Mouse (Mus musculus) ES-Bruce4 (cell line): ENCODE data around the gene Rad54l2. TPM values are rescaled to one million over a fixed set of nuclear protein-coding genes. Genes with fewer than 3 reads are reported as not detected.
A peak's percentile ranks its signal among the peaks of the same experiment; 100 is the strongest.

Experiments
- H3K27ac ChIP-seq: 2 replicates; pipeline ENCODE4 v1.5.1; 2012; ENCODE audit warnings: low read length, inconsistent platforms; ENCODE audit not compliant: insufficient read depth
- H3K27me3 ChIP-seq: 2 replicates; pipeline ENCODE4 v1.6.1; 2012; ENCODE audit warnings: mild to moderate bottlenecking, low read length, inconsistent platforms; ENCODE audit not compliant: control insufficient read depth, poor library complexity, insufficient read depth, severe bottlenecking
- H3K36me3 ChIP-seq: 2 replicates; pipeline ENCODE4 v1.6.1; 2012; ENCODE audit warnings: inconsistent platforms, mild to moderate bottlenecking, low read length, moderate library complexity; ENCODE audit not compliant: control insufficient read depth, poor library complexity, insufficient read depth, severe bottlenecking
- H3K4me1 ChIP-seq: one replicate; pipeline ENCODE4 v1.8.1; 2011; ENCODE audit warnings: low read length; ENCODE audit not compliant: control insufficient read depth, insufficient read depth
- H3K4me3 ChIP-seq: 2 replicates; pipeline ENCODE4 v1.5.1; 2011; ENCODE audit warnings: low read depth, mild to moderate bottlenecking, low read length
- H3K9ac ChIP-seq: 2 replicates; pipeline ENCODE4 v1.6.1; 2012; ENCODE audit warnings: low read depth, mild to moderate bottlenecking, inconsistent platforms; ENCODE audit not compliant: poor library complexity, severe bottlenecking
- H3K9me3 ChIP-seq: replicated peaks from 2 replicates; pipeline ENCODE4 v1.6.1; 2012; ENCODE audit warnings: mild to moderate bottlenecking, low read length, inconsistent platforms; ENCODE audit not compliant: control insufficient read depth, poor library complexity, insufficient read depth, severe bottlenecking
- CTCF ChIP-seq: IDR thresholded peaks from one replicate; pipeline ENCODE4 v1.8.1; 2011; ENCODE audit warnings: low read depth, low read length
- EP300 ChIP-seq: IDR thresholded peaks from 2 replicates; pipeline ENCODE4 v1.6.1; 2011; ENCODE audit warnings: low read depth, low read length; ENCODE audit not compliant: insufficient read depth
- POLR2A ChIP-seq: IDR thresholded peaks from one replicate; pipeline ENCODE4 v1.8.1; 2011; ENCODE audit warnings: low read length; ENCODE audit not compliant: insufficient read depth
- polyA plus RNA-seq: library from polyadenylated mRNA; stranded (reverse); fragments of >200 nt; gene quantifications from 2 replicates; pipeline ENCODE4 v1.2.4, GENCODE M21; 2011; ENCODE audit warnings: low read depth; ENCODE audit not compliant: missing spikeins, insufficient read depth, insufficient read length

Gene Rad54l2
- polyA plus RNA-seq = 34.6 and 38.8 TPM in 2 replicates

DNA sequence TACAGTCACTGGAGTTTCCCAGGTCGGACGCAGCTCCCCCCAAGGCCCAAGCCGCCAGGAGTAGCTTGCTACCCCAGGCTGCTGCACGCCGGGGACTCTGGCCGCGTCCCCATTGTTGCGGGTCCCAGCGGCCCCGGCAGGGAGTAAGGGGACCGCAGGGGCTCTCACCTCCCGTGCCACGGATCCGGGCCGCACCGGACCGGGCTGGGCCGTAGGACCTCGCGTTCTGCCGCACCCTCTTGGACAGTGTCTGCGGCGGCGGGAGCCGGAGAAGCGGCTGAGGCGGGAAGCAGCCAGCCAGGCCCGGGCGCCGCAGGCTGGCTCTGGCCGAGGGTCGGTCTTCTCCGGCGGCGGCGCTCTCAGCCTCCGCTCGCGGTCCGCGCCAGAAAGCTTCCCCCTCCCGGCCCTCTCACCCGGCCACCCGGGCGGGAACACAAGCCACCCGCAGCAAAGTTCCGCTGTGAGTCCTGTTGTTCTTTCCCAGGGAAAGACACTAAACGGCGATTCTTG lies at the start of gene Rad54l2:
Rad54l2 (minus strand) TSS at position 383 of the 510 bp plus-strand sequence.
- no peaks in the 10 kb centered on the region for H3K9me3 ChIP-seq
- H3K27ac ChIP-seq = no peak within 1 kb of the TSS
- H3K4me1 ChIP-seq = peaks cover 1% of the 10 kb centered on the region
- H3K27me3 ChIP-seq = no peaks in the 10 kb centered on the region
- peak within 1 kb of the TSS; percentile 83 for H3K4me3 ChIP-seq
- TF ChIP-seq POLR2A = no peak
- TF ChIP-seq CTCF = no peak
- TF ChIP-seq EP300 = 0 out of 2 replicates have a peak, but pooled peaks have one; percentile 47
- H3K9ac ChIP-seq = peak within 1 kb of the TSS; percentile 95
- H3K36me3 ChIP-seq = no peaks in the 10 kb centered on the region

DNA sequence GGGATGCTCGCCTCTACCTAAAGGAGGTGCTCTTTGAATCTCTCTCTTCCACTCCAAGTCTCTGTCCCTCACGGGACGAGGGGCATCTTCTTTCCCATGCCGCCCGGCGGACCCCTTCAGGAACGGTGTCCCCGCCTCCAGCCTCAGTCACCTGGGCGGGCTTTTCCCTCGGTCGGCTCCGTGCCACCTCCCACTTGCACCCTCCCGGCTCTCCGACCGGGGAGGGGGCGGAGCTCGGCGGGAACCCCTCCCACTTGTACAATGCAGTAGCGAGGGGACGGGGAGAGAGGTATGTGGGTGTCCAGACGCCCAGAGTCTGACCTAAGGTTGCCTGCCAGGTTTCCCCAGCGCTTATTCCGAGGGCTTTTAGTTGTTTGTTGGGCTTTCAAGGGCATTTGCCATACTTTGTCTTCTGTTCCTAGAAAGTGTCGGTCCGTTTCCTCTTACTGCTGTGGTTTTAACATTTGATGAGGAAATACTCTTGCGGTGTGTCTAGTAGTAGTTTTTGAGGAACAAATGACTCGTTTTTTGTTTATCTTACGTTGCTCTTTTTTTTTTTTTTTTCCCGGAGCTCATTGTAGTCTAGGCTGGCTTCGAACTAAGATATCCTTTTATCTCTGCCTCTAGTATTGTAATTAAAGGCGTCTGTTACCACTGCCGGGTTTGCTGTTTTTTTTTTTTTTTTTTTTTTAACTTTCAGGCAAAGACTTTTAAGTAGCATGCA lies 33.5 kb upstream of the Rad54l2 start:
- Histone ChIP-seq H3K27me3 (no peaks in the 10 kb centered on the region), H3K36me3 (no peaks in the 10 kb centered on the region; the same call in 1 of the 2 replicates), H3K27ac (peak overlapping the region; percentile 75; the same call in 1 of the 2 replicates), H3K9ac (peak overlapping the region; percentile 92), H3K4me1 (no peaks in the 10 kb centered on the region), H3K9me3 (no peaks in the 10 kb centered on the region), H3K4me3 (peak overlapping the region; percentile 89)
- TF ChIP-seq POLR2A (peak; percentile 55), CTCF (no peak)

DNA sequence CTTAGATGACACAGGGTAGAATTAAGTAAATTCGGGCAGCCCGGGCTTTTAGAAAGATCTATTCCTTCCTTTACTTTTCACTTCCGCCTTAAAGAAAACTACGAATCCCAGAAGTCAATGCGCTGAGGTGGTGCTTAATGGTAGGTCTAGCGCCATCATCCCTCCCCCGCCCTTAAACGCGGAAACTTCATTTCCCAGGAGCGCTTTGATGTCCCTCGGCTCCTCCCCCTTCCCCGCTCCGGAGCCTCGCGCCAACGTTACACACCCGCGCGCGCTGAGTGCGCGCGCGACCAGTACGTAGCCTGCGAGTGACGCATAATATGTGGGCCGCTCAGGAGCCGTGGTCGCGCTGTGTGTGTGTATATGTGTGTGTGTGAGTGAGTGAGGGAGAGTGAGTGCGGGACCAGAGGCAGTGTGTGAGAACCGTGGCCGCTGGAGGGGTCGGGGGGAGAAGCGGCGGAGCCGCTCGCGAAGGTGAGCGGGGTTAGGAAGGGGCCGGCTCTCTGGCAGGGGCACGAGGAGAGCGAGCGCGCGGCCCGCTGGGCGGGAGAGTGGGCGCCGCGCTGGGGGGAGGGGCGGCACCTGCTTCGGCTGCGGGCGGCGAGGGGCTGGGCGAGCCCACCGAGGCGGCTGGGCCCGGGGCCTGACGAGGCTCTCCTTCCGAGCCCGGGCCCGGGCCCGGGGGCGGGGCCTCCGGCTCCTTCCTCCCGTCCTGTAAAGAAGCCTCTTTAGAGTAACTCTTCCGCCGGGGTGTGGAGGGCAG lies 32.8 kb upstream of the Rad54l2 start, which contains the start of gene Dcaf1:
Dcaf1 (plus strand) TSS at position 257 of the 763 bp plus-strand sequence.
- TF ChIP-seq CTCF (no peak), POLR2A (peak; percentile 23)
- Histone ChIP-seq H3K9ac (peak within 1 kb of the TSS; percentile 92), H3K4me3 (peak within 1 kb of the TSS; percentile 94), H3K9me3 (no peaks in the 10 kb centered on the region), H3K36me3 (no peaks in the 10 kb centered on the region), H3K27ac (peak within 1 kb of the TSS; percentile 75; the same call in 1 of the 2 replicates), H3K27me3 (no peaks in the 10 kb centered on the region), H3K4me1 (no peaks in the 10 kb centered on the region)

DNA sequence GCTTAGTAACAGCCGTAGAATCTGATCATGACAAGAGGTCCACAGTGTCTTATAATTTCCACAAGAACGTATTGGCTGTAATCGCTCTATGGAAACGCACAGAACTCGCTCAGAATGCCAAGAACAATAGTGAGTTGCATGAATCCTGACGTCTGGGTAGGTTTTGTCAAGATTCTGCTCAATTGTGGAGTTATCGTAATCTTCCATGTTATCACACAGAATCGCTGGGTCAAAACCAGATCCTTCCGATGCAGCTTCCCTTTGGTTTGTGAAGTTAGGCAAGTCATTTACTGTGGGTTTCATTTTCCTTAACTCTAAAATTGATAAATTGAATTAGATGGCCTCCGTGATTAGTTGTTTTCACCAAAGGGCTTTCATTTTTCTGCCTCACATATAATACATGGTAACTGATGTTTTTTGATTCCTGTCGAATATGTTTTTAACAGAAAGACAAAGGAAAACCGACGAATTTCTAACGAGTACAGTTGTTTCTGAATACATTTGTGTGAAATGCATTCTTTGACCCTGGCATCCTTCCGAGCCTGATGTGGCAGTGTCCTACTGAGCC lies 32.1 kb upstream of the Rad54l2 start:
- H3K27me3 ChIP-seq = no peaks in the 10 kb centered on the region
- H3K36me3 ChIP-seq = no peaks in the 10 kb centered on the region
- no peak overlapping the region for H3K27ac ChIP-seq
- peak overlapping the region; percentile 94 for H3K4me3 ChIP-seq
- TF ChIP-seq CTCF = no peak
- no peak for TF ChIP-seq POLR2A
- no peak for TF ChIP-seq EP300
- peak overlapping the region; percentile 37; the same call in 1 of the 2 replicates for H3K9ac ChIP-seq
- H3K4me1 ChIP-seq = no peaks in the 10 kb centered on the region
- H3K9me3 ChIP-seq = no peaks in the 10 kb centered on the region

DNA sequence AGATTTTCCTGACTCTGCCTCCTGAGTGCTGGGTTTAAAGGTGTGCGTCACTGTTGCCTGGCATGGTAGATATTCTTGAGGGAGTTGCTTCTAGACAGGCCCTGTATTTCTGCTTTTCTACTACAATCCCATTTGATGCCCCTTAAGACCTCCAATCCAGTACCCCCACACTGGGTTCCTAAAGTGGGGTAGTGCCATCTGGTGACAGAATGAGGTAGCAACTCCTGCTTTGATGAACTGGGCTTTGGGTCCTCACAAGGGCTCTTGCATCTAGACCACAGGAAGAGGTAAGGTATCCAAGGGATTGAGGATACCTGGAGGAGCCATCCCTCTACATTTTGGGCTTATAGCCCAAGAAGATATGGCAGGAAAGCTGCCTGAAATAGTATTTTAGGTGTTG lies 30.2 kb upstream of the Rad54l2 start:
- TF ChIP-seq POLR2A (no peak), CTCF (peak; percentile 36)
- Histone ChIP-seq H3K27ac (no peak overlapping the region), H3K4me1 (no peaks in the 10 kb centered on the region), H3K9me3 (no peaks in the 10 kb centered on the region), H3K4me3 (no peak overlapping the region), H3K9ac (no peak overlapping the region), H3K36me3 (no peaks in the 10 kb centered on the region), H3K27me3 (no peaks in the 10 kb centered on the region)
